Mouse (Mus musculus) megakaryocyte progenitor cell, adult 5-6 weeks (primary cell): ENCODE measurements around the gene Ndufs1. TPM values are rescaled to one million over a fixed set of nuclear protein-coding genes. Genes with fewer than 3 reads are reported as not detected.

Experiments used
- ATAC-seq: replicated peaks from 2 replicates; pipeline ENCODE4 v1.8.0; 2016; ENCODE audit warnings: mild to moderate bottlenecking, moderate TSS enrichment, inconsistent platforms; ENCODE audit not compliant: poor library complexity
- total RNA-seq, 2 experiments: library from RNA; stranded (forward) in 1 of 2; stranded (reverse) in 1 of 2; fragments of 157-497, 149-512 nt in 1 of 2; fragments of 200-1000 nt in 1 of 2; gene quantifications; 2 replicates each; pipeline versions ENCODE4 v1.2.3 to v1.2.4; 2015 to 2017

Ndufs1 gene
- total RNA-seq (2015): 135 and 150 TPM in 2 replicates
- 147 and 172 TPM in 2 replicates for total RNA-seq (2017)

GRCm38 (mm10) chr1:63176604-63177421 lies at the start of gene Ndufs1, which contains the start of gene Eef1b2:
Gene Ndufs1 (minus strand): TSS chr1:63176833.
Gene Eef1b2 (plus strand): TSS chr1:63176825.
- ATAC-seq: peak; percentile 79

GRCm38 (mm10) chr1:63225890-63226289 lies 49.3 kb upstream of the Ndufs1 start:
- ATAC-seq: no peak

- ATAC-seq: no peak
Measured at GRCm38 (mm10) chr1:63225009-63225408, 48.4 kb upstream of the Ndufs1 start.

- ATAC-seq: no peak
Measured at GRCm38 (mm10) chr1:63219277-63219676, 42.6 kb upstream of the Ndufs1 start.

GRCm38 (mm10) chr1:63214631-63215030 lies 38.0 kb upstream of the Ndufs1 start:
- ATAC-seq: no peak

GRCm38 (mm10) chr1:63214271-63214558 lies 37.6 kb upstream of the Ndufs1 start, which contains the start of gene Gpr1:
Gene Gpr1 (minus strand): TSS chr1:63214543.
- ATAC-seq: no peak

- ATAC-seq: no peak
Measured at GRCm38 (mm10) chr1:63213478-63214270, 37.0 kb upstream of the Ndufs1 start.

- no peak for ATAC-seq
Measured at GRCm38 (mm10) chr1:63209861-63210529, 33.4 kb upstream of the Ndufs1 start.

- no peak for ATAC-seq
Measured at GRCm38 (mm10) chr1:63207607-63208006, 31.0 kb upstream of the Ndufs1 start.

GRCm38 (mm10) chr1:63204660-63205394 lies 28.2 kb upstream of the Ndufs1 start:
- ATAC-seq: no peak

- ATAC-seq: no peak
Measured at GRCm38 (mm10) chr1:63203950-63204659, 27.5 kb upstream of the Ndufs1 start.

- no peak for ATAC-seq
Measured at GRCm38 (mm10) chr1:63203471-63203870, 26.8 kb upstream of the Ndufs1 start.

- no peak for ATAC-seq
Measured at GRCm38 (mm10) chr1:63201672-63202071, 25.0 kb upstream of the Ndufs1 start.

- no peak for ATAC-seq
Measured at GRCm38 (mm10) chr1:63200322-63200721, 23.7 kb upstream of the Ndufs1 start.

- no peak for ATAC-seq
Measured at GRCm38 (mm10) chr1:63199387-63199786, 22.8 kb upstream of the Ndufs1 start.

- no peak for ATAC-seq
Measured at GRCm38 (mm10) chr1:63195848-63196512, 19.3 kb upstream of the Ndufs1 start.

GRCm38 (mm10) chr1:63192306-63193065 lies 15.9 kb upstream of the Ndufs1 start:
- no peak for ATAC-seq

GRCm38 (mm10) chr1:63190851-63191250 lies 14.2 kb upstream of the Ndufs1 start:
- no peak for ATAC-seq

GRCm38 (mm10) chr1:63188536-63188935 lies 11.9 kb upstream of the Ndufs1 start:
- no peak for ATAC-seq
